Mouse (Mus musculus) CH12F3 (cell line): Measurements from ENCODE around the gene 2210011C24Rik.
"Not testable (repeated sequence)": the region's sequence is repeated elsewhere in the genome, so short reads cannot be mapped to it uniquely, and the experiment has no call there.

Source experiments
- in situ Hi-C: fragments of 300-500 bp; cut with MboI; formaldehyde crosslinking; loops from 2 replicates; pipeline ENCODE4 v1.14.3; 2020; ENCODE audit warnings: low sequenced_read_pairs

The 2210011C24Rik gene

DNA sequence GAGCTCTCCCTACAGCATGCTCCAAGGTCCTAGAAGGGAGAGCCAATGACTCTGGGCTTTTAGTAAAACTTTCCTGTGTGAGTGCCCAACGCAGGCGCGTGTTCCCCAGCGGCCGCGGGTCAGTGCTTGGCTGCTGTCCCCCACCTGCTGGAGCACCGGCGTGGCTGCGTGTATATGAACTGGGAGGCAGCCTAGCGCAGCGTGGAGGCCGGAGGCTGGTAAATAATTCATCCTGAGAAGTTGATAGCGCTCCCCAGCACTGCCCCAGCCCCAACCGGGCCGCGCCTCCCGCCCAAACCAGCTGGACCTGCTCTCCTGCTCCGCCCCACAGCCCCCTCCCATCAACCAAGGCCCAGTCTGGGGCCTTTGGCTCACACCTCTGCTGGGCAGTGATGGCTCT, 9.1 kb upstream of the 2210011C24Rik start, which contains the start of gene Palm3:
Gene Palm3 (plus strand): TSS at position 376 of the 400 bp plus-strand sequence.
- in situ Hi-C loops: no loop called here

DNA sequence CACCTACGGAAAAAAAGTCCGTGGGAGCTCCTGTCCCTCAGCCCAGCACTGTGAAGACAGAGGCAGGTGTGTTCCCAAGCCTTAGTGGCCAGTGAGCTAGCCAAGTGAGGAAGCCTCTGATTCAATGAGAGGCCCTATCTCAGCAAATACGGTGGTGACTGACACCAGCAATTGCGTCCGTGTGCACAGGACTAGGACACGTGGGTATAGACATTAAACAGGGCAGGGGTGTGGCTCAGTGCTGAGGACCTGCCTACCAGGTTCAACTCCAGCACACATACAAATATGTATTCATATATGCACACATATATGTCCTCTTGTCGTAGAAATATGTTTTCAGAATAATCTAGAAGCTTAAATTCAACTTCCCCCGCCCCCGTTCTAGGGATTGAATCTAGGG, 7.8 kb upstream of the 2210011C24Rik start:
- in situ Hi-C loops: no loop called here

DNA sequence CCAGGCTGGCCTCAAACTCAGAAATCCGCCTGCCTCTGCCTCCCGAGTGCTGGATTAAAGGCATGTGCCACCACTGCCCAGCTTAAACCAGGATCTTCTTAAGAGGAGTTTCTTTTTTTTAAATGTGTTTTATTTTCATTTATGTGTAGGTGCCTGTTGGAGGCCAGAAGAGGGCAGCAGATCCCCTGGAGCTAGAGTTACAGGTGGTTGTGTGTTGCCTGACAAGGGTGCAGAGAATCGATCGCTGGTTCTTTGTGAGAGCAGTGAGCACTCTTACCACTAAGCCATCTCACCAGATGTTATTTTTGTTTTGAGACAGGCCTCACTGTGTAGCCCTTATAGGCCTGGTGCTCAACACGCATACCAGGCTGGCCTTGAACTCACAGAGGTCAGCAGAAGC, 3.9 kb upstream of the 2210011C24Rik start:
- in situ Hi-C loops: no loop called here

DNA sequence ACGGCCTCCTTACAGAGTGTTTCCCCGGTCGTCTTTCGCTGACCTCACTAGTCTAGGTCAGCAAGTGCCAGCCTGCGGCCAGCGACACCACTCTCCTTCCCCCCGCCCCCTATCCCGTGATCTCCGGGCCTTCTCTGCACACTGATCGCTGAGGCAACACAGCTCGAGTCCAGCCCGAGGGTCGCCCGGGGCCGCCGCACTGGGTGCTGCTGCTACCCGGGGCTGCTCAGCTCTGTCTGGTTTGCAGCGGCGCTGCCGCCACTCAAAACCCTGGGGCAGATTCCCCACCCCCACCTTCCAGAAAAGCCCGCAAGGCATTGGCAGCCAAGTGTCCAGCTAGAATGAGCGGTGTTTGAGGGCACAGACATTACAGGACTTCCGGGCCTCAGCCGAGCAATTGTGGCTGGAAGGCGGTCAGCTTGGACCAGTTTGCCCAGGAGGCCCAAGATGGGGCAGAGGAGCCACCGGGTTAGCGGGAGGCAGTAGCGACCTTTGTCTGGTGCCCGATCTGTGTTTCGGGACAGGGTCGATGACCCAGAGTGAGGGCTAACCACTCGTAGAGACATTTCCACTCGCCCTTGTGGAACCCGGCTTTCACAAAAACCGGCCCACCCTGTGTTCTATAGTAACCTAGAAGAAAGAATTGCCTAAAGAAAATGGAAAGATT, 661 bp upstream of the 2210011C24Rik start:
- in situ Hi-C loops: no loop called here

DNA sequence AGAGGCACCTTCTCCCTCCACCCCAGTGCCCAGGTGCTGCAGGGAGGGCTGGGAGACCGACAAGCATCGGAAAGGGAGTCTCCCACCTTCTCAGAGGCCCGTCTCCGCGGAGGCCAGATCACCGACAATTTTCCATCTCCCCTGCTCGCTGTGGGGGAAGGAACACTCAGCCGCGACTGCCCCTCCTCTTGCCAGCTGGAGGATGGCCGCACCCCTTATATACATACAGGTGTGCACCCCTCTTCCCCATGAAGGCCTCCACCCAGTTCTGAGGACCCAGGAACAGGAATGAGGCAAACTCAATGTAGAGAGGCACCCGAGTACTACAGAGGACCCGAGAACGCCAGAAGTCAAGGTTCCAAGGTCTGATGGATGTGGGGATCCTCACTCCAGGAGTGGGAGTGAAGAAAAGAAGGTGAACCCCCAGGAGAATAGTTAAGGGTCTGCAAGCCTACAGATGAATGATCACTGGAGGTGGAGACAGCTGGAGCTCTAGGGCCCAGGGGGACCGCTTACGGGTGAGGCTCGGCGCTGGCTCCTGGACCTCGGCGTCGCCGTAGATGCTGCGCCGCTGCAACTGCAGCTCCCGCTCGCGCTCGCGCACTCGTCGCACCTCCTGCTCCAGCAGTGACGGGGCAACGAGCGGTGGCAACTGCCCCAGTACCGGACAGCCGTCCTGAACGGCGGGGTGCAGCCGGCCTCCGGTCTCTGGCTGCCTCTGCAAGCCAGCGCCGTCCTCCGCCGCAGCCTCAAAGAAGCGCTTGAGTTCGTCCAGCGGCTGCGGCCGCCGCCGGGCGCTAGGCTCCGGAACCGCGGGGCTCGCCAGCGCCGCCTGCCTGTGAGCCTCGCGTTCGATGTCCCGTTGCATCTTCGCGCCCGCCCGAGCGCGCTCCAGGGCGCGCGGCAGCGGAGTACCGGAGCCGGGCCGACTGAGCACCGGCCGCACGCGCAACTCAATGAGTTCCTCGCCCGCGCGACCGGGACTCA, 1.1 kb downstream of the 2210011C24Rik start:
- in situ Hi-C loops: no loop called here

DNA sequence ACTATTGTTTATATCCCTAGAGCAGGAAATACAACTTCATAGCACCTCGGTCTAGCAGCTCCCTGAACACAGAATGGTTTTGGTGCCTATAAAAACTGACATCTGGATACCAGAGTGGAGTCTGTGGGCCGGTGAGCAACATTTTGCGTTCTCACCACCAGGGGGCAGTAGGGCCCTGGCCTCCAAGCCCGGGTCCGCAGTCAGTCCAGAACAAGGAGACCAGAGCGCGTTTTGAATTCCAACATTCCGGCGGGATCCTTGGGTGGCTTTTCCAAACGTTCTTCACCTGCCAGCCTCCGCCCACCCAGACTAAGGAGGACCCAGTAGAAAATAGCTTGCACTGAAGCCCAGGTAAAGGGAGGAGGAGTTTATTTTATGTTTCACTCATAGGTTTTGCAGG, 2.1 kb downstream of the 2210011C24Rik start:
- in situ Hi-C loops: no loop called here

DNA sequence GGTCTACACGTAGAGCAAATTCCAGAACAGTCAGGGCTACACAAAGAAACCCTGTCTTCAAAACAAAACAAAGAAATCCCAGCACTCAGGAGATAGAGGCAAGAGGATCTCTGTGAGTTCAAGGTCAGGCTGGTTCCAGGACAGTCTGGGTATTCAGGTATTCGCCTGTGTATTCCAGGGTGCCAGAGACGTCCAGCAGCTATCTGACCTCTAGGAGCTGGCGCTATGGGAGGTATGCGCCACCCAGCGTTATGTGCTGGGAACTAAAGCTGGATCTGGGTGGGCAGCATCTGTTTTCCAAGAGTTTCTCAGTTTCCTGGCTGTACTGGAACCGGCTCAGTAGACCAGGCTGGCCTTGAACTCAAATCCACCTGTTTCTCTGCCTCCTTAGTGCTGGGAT, 3.6 kb downstream of the 2210011C24Rik start:
- in situ Hi-C loops: no loop called here

DNA sequence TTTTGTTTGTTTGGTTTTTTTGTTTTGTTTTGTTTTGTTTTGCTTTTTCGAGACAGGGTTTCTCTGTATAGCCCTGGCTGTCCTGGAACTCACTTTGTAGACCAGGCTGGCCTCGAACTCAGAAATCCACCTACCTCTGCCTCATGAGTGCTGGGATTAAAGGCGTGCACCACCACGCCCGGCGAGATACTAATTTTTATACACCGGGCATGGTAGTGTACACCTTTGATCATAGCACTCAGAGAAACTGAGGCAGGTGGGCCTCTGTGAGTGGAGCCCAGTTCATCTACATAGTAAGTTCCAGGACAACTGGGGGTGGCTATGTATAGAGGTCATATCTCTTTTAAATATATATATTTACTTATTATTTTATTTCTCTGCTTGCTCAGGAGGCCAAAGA, 6.5 kb downstream of the 2210011C24Rik start:
- in situ Hi-C loops: not testable (repeated sequence)

DNA sequence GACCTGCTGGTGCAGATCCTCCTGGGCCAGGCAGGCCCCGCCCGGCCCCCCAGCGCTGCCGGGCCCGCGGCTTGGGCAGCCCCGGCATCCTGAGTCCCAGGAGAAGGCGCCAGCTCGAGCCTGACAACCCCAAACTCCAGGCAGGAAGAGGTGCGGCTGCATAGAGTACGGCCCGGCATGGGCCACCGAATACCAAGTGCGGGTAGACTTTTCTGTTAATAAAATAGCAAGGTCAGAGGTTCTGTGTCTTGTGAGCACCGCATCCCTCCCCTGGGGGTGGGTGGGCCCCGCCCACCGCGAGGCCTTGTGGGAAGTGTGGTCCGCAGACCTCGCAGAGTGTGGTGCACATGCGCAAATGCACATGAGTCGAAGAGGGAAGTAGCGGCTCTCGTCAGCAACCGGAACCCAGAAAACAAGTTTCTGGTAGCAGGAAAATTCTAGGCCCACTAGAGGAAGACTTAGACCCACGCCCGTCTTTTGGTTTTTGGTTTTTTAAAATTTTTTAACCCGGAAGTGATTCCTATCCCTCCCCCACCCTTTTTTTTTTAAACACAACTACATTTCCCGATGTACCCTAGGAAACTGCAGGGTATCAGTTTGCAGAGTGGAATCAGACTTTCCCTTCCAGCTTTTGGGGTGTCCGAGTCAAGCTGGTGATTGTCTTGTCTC, 7.3 kb downstream of the 2210011C24Rik start:
- in situ Hi-C loops: no loop called here

DNA sequence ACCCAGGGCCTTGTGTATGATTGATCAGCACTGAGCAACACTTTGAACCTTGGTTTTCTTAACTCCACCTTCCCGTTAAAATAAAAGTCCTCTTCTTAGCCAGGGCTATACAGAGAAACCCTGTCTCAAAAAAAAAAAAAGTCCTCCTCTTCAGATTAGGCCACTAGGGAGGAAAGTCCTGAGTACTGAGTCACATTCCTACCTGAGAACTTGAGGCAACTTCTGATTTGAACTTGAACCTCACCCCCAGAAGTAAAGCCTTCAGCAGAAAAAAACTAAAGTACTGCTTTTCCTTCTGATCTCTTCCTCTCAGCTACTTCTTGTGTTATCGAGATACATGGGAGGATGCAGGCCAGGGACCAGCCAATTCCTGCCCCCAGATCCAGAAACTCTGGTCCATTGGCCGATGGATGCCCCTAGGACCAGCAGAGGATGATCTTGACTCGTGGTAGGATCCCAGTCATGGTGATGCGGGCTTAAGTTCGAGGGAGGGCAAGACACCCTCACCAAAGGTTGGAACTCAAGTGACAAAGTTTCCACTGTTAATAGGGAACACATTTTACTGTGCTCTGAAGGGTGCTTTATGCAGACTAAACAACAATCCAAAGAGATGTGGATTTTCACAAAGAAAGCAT, 8.2 kb downstream of the 2210011C24Rik start:
- in situ Hi-C loops: no loop called here

DNA sequence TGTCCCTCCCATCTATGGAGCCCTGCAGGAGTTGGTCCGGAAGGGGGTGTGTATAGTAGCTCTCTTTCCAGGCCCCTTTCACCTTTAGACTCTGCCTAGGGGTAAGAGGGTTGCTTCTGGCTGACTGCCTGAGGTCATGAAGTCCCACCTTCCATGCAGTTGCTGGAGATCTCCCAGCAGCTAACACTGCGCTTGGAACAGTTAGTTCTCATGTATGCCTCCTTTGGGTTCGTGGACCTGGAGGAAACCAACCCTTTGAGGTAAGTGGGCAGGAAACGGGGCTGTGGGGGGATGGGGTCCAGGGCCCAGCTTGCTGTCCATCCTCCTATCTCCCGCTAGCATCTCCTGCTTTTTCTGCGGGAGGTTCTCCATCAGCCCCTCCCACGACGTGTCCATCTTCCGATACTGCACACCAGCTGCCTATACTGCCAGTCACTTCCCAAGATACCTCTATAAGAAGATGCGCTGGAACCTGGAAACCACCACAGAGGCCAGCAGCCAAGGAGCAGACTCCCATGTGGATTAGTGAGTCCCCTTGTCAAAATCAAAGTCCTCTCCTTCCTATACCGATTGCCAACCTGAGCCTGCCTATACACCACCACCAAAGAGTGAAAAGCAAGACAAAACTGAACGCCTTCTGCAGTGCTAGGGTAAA, 8.9 kb downstream of the 2210011C24Rik start:
- in situ Hi-C loops: no loop called here

DNA sequence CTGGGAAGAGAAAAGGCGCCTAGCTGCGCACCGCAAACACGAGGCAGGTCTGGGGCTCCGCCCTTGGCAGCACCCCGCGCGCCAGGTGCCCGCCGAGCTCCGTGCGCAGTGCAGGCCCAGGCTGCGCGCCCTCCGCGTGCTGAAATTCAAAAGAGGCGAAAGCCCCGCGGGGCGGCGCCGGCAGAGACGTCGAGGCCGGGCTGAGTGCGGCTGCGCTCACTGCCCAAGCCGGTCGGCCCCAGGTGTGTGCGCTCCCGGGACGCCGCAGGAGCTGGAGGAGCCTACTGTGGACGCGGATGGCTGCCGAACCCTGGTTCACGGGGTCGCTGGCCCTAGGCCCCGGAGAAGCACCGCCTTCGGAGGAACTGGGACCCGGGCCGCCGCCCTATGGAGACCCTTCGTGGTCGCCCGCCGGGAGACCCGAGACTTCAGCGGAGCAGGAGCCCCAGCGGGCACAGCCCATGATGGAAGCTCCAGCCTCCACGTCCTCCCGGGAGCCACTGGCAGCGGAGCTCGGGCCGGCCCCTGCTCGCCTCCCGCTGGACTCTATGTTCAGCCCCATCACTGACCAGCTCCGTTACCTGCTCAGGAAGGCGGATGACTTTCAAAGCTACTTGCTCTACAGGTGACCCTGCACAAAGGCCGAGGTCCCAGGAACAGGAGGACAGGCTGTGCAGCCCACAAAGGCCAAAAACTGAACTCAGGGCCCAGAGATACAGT, 10.5 kb downstream of the 2210011C24Rik start, which contains the start of gene 1700067K01Rik:
Gene 1700067K01Rik (plus strand): TSS at position 222 of the 720 bp plus-strand sequence.
- in situ Hi-C loops: no loop called here

DNA sequence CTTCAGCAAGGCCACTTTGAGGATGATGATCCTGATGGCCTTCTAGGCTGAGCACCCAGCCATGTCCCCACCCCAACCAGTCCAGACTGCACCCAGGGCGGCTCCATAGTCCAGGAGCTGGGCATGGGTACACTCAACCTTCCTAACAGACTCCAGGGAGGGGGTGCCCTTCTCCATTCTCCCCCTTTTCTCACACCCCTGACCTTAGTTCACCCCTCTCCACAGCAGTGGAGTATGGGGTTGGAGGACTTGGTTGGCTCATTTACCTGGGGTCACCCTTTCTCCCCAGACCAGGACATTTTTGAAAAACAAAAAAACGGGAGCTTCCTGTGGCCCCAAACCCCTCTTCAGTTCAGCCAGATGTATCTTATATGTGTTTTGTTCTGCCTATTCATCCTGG, 12.1 kb downstream of the 2210011C24Rik start:
- in situ Hi-C loops: no loop called here

DNA sequence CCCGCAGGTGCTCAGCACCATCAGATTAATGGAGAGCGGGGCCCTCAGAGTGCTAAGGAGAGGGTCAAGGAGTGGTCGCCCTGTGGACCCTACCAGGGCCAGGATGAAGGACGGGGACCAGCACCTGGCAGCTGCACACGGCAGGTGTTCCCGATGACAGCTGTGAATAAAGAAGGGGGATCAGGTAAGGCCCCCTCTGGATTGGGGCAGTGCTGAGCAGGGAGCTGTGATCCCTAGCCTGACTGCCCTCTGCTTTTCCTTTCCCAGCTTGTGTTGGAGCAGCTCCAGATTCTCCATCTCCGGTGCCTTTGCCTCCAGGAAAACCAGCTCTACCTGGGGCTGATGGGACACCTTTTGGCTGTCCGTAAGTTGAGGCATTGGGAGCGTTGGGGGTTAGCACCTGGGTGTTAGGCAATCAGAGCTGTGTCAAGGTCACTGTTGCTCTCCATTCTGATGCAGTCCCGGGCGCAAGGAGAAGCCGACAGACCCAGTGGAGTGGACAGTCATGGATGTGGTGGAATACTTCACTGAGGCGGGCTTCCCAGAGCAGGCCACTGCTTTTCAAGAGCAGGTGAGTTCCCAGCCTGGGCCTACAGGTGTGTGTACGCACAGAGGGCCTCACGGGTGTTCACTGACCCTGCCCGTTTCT, 12.8 kb downstream of the 2210011C24Rik start:
- in situ Hi-C loops: no loop called here

DNA sequence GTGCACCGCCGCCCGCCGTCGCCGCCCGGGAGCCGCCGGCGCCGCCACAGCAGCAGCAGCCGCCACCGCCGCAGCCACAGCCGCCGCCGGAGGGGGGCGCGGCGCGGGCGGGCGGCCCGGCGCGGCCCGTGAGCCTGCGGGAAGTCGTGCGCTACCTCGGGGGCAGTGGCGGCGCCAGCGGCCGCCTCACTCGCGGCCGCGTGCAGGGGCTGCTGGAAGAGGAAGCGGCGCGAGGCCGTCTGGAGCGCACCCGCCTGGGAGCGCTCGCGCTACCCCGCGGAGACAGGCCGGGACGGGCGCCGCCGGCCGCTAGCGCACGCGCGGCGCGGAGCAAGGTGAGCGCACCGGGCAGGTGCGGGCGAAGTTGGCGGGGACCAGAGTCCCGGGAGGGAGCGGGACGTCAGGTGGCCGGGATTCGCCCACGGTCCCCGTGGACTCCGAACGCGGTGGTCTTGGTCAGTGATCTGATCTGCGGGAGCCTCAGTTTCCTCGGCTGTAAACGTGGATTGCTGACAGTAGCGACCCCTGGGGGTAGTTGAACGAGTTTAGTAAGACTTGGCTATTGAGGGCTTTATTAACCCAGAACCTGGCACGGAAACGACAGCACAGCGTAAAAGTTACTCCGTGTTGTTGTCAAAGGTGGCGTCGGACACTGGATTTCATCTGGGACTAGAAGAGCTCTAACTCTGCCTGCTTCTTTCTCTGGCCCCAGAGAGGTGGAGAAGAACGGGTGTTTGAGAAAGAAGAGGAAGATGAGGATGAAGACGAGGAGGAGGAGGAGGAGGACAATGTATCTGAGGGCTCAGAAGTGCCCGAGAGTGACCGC, 13.5 kb downstream of the 2210011C24Rik start:
- in situ Hi-C loops: no loop called here

DNA sequence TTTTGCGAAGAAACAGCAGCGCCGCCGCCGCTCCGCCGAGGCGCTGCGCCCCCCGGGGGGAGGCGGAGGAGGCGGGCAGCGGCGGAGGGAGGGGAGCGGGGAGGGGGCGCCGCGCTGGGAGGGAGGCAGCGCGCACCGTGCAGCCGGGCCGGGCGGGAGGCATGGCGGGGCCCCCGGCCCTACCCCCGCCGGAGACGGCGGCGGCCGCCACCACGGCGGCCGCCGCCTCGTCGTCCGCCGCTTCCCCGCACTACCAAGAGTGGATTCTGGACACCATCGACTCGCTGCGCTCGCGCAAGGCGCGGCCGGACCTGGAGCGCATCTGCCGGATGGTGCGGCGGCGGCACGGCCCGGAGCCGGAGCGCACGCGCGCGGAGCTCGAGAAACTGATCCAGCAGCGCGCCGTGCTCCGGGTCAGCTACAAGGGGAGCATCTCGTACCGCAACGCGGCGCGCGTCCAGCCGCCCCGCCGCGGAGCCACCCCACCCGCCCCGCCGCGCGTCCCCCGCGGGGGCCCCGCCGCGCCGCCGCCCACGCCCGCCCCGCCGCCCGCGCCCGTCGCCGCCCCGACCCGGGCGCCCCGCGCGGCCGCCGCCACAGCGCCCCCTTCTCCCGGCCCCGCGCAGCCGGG, 14.3 kb downstream of the 2210011C24Rik start, which contains the start of gene Samd1:
Gene Samd1 (plus strand): TSS at position 162 of the 631 bp plus-strand sequence.
- in situ Hi-C loops: no loop called here

DNA sequence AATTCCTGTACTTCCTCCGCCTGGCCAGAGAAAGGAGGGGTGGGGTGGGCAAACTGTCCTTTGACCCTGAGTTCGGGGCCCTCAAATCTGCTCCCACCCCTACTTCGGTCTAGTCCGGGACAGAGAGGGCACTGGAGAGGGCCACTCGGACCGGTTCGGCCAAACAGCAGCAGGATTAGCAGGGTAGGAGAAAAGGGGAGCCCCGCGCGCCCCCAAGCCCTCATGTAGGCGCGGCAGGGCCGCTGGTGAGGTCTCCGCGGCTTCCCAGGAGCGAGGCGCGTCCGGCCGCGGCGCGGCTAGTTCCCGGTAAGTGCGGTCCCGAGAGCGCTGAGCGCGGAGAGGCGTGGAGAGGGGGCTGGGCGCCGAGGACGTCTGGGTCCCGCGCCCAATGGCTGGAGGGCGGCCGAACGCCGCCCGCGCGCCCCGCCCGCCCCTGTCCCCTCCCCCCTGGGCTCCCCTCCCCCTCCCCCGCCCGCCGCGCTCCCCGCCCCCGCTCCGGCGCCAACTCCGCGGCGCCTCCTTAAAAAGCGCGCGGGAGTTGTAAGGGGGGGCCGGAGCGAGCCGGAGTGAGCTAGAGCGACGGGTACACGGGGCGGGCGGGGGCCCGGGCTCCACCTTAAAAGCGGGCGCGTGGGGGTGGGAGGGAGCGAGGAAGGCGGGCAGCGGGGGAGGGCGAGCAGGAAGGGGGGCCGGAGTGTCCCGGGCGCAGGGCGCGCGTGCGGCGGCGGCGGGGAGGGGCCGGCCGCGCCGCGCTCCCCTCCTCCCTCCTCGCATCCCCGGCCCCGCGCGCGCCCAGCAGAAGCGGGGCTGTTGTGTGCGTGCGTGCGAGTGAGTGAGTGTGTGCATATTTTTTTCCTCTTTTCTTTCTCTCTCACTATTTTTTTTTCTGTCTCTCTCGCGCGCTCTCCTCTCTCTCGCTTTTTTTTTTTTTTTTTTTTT, 15.1 kb downstream of the 2210011C24Rik start:
- in situ Hi-C loops: no loop called here
